Mouse (Mus musculus): ENCODE data around the gene Grip1.

Grip1 gene

DNA sequence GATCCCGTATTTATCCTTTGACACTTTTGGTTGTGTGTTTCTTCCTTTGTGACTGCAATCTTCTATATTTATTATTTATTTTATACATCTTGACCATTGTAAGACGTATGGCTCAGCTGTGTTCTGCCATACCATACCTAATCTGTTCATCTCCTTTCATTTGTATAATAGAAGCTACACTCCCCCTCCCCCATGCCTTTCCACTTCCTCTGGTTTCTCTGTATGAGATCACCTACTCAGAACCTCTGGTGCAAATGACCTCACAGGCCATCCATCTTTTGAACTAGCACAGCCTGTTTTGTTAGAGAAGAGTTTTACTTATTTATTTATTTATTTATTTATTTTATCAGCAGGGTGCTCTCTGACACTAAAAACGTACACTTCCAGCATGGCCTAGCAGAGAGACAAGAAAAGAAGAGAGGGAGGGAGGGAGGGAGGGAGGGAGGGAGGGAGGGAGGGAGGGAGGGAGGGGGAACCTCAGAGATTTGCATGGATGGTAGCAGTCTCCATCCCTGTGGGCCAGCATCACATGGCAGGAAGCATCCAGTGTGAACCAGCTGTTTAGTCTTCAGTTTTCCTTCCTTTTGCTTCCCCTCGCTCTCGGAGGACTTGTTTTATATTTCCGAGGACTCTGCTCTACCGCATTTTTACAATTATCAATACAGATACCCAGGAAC lies 207.2 kb downstream of the Grip1 start:
- DNase-seq (ENCODE audit: extremely low read depth, low read depth), result no peak

DNA sequence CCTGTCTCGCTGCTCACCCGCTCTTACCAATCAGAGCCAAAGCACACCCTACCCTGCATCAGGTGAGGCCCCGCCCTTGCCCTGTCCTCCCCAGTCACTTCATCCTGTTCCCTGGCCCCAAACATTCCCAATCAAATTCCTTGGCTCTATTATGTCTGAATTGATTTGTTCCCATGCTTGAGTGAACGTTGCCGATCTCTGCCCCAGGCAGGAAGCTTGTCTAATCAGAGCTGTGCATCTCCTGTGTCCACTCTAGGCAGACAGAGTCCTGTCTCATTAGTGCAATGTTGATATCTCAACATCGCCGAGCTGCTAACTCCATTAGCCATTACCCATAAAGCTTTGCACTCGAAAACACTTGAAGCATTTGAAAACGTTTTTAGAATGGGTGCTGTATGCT lies 210.0 kb downstream of the Grip1 start:
- no peak for DNase-seq (ENCODE audit: extremely low read depth, low read depth)

DNA sequence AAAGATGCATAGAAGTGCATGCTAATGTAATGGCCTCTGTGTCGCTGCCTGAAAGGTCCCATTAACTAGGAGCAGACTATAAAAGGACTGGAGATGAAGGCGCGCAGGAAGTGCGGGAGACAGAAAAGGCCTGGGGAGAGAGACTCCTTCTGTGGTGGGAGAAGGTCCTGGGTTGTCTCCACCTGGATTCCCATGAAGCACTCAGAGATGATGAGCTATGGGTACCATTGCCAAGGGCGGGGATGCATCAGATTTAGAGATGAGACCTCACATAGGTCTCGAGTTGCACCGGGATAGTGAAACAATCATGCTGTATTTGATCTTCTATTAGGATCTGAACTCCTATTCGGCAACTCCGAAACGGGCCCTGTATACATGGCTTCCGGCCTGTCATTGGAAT lies 212.8 kb downstream of the Grip1 start:
- no peak for DNase-seq (ENCODE audit: extremely low read depth, low read depth)

DNA sequence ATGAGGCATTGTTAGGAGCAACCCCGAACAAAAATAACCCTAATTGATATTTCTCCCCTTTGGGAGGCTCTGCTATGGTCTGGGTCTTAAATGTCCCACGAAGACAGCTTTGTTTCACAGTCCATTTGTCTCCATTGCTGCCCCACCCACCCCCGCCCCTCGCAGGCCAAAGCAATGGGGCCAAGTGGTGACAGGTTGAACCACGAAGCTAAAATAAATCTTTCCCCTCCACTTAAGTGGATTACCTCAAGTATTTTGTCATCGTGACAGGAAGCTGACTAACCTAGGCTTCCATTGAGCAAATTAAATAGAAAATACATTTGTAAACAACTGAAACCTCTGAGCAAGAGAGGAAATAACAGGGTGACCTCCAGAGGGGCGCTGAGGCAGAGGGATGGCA lies 216.8 kb downstream of the Grip1 start:
- no peak for DNase-seq (ENCODE audit: extremely low read depth, low read depth)

DNA sequence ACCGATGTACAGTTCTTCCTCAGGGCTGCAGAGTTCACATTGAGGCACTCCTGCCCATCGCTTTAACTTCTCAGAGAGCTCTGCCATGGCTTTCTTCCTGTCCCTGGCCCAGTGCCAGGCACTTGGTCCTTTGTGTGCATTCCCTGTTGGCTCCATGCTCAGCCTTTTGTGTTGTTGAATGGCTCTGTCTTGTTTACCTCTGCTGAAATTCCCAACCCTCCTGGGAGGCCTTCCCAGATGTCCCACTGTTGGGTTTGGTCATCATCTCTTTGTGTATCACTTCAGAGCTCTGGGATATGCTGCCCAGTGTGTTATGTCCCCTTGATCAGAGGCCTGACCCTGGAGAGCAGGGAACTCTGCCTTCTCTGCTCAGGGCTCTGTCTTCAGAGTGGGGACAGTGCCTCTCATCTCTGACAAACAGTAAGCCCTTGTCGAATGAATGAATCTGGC lies 230.8 kb downstream of the Grip1 start:
- no peak for DNase-seq (ENCODE audit: extremely low read depth, low read depth)

DNA sequence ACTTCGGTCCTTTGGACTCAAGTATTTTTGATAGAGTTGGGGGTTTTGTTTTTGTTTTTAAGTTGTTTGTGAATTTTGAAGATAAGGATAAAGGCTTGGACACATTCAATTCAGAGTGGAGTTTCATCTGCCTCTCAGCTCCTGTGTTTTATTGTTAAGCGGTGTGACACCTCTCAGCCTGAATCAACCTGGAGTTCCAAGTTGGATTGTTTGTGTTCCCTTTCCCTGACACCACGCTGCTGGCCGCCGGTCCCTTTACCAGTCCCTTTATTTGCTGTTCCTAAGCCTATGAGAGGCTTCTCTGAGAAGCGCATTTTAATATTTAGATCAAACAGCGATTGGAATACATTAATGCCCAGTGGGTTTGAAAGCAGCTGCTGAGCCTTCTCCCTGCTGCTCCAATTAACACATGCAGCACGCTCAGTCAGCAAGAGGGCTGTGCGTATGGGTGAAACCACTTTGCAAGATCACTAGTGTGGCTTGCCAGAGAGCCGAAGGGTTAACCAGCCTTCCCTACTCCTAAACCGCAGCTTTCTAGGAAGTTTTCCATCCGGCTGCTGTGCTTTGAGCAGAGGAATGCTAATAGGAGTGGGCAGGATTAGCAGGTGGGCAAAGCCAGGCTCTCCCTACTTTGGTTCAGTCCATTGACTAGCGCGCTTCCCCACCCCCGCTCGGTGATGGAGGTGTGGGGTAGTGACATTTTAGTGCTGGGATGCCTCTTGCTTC lies 237.9 kb downstream of the Grip1 start:
- DNase-seq (ENCODE audit: extremely low read depth, low read depth), result no peak

DNA sequence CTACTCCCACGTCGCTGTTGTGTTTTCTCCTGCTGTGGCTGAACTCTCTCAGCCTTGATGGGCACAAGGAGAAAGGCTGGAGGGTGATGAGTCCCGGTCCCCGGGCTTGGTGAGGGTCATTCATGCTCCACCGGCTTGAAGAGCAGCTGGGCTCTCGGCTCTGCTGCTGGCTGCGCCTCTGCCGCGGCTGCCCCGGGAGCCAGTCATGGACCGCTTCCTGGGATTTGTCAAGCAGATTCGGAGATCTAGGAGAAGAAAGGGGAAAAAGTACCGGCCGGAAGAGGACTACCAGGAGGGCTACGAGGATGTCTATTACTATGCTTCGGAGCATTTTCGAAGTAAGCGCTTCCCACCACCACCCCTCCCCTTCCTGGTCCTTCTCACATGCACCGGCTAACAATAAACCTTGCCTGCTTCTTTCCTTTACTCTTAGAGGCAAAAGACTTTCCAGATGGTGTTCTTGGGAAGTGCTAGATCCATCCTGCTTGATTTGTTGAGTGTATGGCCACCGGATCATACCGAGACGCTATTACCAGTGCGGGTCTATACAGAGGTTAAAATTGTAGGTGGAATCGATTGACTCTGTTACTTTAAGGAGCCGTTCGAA lies 238.8 kb downstream of the Grip1 start:
- no peak for DNase-seq (ENCODE audit: extremely low read depth, low read depth)

DNA sequence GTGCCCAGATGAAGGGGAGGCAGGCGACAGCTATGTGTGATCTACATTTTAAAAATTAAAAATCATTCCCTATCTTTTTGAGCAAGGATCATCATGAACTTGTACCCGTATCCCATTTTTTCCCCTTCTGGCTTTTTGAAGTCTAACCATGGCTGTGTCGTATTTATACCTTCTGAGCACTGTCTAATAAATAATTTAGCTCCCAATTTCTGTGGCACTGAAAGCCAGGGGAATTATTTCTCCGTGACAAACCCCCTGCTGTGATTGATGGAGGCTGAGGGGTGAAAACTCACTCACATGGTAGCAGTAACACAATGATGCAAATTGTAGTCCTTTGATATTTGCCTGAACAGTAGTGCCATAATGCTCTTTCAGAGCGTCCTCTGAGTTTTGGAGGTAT lies 239.8 kb downstream of the Grip1 start:
- no peak for DNase-seq (ENCODE audit: extremely low read depth, low read depth)

DNA sequence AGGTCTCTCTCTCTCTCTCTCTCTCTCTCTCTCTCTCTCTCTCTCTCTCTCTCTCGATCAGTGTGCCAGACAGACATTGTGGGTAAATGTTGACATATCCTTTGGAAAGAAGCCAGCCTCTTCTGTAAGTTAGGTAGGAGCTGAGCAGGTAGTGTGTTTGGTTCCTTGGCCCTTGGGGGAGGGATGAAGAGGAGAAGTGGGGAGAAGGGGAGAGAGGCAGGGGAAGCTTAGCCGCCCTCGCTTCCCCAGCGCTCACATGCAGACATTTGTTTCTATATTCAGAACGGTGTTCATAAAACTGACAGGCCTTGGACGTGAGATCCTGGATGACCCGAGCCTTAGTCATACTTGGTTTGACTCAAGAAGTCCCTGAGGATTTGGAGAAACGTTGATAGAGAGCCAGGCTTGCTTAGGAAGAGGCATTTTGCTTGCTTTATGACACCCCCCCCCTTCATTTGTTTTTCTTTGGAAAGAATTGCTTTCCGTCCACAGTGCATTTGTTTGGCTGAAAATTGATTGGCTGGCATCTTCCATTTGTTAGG lies 243.7 kb downstream of the Grip1 start:
- no peak for DNase-seq (ENCODE audit: extremely low read depth, low read depth)

DNA sequence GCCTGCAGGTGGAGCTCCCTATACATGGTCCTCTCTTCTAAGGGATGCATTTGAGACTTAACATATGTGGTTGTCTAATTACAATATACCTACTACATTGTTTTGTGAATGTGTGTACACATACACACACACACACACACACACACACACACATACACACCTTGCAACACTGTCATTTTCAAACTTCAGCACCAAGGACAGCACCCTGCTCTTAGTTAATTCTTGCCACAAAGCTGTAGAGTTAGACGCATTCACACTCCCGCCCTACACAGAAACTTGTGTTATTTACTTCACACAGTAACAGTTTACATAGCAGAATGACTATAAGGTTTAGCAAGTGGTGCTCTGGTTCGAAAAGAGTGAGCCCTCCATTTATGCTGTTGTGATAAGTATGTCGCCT lies 251.7 kb downstream of the Grip1 start:
- DNase-seq (ENCODE audit: extremely low read depth, low read depth), result peak; percentile 0

DNA sequence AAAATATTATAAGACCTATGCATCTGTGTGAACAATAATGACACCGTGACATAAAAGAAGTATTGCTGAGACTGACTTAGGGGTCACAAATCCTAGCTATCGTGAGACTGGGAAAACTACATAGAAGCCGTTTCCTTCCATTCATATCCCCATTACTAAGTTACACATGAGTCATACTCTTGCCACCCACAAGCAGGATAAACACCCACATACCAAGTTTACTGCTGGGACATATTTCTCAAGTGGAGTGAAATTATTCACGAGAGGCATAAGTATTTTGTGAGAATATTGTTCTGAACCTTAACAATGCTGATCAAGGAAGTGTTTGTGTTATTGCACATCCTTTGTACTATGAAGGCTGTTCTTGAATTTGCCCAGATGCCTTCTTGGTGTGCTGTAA lies 252.7 kb downstream of the Grip1 start:
- no peak for DNase-seq (ENCODE audit: extremely low read depth, low read depth)

DNA sequence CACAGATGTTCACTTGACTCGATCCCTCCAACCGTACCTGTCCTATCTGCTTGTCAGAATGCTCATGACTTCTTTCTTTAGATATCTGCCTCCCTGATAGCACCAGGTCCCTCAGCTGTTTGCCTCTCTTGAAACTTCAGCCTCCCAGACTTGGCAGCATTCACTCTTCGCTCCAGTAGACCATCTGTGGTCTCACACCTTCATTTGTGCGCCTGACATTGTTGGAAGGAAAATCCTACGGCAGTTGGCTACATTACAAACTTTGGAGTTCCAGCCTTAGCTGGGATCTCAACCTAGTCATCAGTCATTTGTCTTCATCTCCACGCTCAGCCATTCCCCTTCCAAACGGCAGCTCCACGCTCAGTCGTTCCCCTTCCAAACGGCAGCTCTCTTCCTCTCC lies 253.4 kb downstream of the Grip1 start:
- no peak for DNase-seq (ENCODE audit: extremely low read depth, low read depth)

DNA sequence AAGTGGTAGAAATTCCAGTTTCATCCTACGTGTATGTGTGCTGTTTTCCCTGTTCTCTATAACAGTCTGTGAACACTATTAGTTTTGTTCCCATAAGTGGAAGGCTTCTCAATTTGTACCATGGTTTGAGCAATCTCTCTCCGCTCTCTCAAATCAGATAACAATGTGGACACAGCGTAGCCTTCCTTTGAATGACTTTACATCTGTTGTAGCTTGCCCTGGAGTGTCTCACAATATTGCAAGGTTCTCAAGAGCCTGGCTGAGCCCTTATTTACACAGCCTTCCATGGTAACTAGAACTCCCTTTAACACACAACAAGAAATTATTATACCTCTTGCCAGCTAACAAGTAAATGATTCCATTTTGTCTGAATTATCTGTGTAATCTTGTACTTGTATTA lies 268.3 kb downstream of the Grip1 start:
- no peak for DNase-seq (ENCODE audit: extremely low read depth, low read depth)

DNA sequence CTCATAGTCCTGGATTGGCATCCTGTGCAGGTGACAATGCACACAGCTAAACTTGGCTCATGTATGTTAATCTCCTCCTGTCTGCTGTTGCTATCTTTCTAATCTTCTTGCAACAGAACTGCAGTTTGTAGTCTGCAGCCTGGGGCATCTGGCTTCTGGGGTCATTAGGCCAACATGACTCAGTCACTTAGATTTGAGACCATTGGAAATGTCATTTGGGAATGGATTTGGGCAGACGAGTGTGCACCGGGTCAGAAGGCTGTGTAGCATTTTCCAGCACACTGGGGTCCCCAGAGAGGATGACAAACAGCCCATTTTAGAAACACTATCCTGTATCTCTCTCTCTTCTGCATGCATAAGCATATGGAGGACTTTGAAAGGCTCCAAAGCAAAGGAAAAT lies 268.8 kb downstream of the Grip1 start:
- no peak for DNase-seq (ENCODE audit: extremely low read depth, low read depth)

DNA sequence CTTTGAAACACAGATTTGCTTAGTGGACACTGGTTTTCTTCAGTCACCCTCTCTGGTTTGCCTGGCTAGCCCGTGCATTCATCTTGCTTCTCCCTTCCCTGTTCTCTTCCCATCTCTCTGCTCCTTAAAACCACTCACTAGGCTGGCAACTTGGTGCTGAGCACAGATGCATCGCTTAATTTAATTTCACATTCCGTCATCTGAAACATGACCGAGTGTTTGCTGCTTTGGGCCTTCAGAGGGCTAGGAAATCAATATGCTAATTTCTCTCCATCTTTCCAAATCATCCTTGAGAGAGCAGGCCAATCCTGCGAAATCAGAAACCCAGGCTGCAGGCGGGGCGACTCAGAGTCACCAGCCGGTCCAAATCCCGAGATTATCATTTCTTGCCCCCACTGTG lies 270.0 kb downstream of the Grip1 start:
- no peak for DNase-seq (ENCODE audit: extremely low read depth, low read depth)

DNA sequence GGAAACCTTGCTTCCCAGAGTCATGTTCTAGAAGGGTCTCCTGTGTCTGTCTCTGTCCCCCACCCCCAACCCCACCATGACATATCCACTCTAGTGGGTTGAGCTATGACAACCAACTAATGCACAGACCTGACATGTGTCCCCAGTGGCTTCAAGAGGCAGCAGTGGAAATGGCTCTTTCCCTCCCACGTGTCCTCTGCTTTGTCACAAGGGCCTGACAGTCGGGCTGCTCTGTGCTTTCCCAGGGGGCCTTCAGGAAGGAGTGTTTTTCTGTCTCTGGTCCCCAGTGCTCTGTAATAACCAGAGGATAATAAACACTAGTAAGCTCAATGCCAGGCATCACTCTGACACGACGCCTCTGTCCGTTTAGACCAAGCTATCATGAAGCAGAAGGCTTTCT lies 271.7 kb downstream of the Grip1 start:
- DNase-seq (ENCODE audit: extremely low read depth, low read depth), result no peak

DNA sequence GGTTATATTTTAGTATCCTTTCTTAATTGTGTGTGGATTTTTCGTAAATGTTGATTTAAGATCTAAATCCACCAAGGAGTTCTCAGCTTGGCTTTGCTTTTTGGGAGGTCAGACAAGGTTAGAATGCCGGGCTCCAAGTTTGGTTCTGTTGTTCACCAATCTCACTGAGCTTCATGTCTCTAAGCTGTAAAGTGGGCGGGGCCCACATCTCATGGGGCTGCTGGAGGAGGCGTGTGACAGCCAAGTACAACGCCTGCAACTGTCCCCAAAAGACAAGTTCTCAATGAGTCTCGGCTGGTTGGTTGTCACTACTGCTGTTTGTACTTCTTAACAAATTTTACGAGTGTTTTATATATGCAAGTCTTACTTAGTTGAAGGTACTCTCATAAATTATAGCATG lies 272.3 kb downstream of the Grip1 start:
- no peak for DNase-seq (ENCODE audit: extremely low read depth, low read depth)

DNA sequence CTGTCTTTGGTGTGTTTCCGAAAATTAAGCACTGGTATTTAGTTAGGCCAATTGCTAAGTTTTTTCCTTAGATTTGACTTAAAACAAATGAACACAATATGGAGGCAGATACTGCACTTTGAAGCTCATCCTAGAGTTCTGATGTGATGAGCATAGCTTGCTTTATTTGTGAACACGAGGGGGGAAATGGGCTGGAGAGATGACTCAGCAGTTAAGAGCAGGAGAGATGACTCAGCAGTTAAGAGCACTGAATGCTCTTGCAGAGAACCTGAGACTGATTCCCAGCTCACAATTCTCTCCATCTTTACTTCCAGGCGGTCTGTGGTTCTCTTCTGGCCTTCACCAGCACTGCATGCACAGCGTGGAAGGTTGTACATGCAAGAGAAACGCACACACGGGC lies 273.3 kb downstream of the Grip1 start:
- no peak for DNase-seq (ENCODE audit: extremely low read depth, low read depth)

DNA sequence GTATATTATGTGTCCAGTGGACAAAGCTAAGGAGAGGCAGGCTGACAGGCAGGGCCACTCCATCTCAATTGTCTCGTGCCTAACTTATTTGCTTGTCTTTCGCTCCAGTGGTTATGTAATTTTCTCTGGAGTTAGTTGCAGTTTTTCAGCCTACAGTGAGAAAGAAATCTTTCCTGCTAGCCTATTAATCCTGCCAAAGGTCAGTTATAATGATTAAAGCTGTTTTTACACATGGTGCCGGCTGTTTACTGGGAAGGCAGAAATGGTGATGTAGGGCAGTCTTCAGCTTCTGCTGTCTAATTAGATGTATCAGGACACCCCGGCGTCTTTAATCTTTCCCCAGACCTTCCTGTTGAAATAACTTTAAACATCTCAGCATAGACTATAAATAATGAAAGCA lies 276.6 kb downstream of the Grip1 start:
- DNase-seq (ENCODE audit: extremely low read depth, low read depth), result no peak

DNA sequence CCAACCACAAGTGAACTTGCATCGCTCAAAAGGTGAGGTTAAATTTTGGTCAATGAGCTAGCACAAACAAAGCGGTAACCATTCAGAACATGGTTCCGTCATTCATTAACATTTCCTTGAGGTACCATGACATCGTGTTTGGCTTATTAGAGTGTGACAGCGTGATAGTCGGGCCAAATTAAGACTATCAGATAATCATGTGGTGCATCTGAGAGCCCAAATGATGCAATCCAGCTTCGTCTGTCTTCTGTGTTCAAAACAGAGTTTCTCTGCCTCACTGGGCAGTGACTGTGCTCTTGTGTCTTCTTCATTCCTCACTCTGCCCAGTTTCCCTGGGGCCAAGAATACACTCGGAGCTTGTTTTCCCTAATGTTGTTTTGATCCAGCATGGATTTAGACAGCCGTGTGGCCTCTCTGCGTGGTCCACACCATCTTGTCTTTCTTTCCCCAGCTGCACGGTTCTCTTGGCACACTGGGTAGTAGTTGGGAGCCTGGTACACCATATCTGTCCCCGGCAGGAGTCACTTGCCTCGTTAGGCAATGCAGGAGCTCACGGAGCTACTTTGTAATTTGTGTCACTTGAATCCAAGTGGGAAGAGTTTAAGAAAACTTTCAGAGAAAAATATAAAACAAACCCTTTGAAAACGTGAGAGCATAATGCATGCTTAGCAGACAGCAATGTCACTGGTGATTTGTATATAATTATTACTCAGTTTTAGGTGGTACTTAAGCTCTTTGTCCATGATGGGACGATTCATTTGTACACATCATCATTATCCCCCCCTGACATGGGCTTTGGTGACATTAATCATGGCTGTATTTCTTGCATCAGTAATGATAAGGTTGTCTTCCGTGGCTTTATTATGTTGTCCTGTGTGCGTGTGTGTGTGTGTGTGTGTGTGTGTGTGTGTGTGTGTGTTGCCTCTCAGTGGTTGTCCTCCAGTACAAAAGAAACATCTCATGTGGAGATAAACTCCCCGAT lies 281.7 kb downstream of the Grip1 start:
- no peak for DNase-seq (ENCODE audit: extremely low read depth, low read depth)

DNA sequence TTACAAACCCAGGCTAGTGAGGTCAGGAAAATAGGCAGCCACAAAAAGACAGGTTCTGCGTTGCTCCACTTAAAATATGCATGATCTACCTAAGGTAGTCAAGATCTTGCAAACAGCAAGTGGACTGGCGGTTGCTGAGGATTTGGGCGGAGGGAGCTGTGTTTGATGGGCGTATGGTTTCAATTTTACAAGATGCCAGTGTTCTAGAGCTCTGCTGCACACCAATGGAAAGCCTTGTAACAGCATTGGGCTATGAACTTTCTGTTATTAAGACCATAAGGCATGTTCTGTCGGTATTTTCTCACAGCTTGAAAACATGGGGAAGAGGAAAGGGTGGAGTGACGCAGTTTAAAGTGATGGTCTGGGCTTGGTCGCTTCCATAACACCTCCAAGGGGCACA lies 285.8 kb downstream of the Grip1 start:
- no peak for DNase-seq (ENCODE audit: extremely low read depth, low read depth)
